Mouse (Mus musculus) neural tube, embryonic 15.5 days (tissue): ENCODE data around the gene Zfp385c. TPM values are rescaled to one million over a fixed set of nuclear protein-coding genes. Genes with fewer than 3 reads are reported as not detected.
A peak's percentile ranks its signal among the peaks of the same experiment; 100 is the strongest.

ENCODE experiments used
- ATAC-seq: fragments of 200-750 bp; cut with Nextera tagmentation; 2 replicates; pipeline ENCODE4 v1.8.0; 2017; ENCODE audit warnings: mild to moderate bottlenecking, moderate TSS enrichment, moderate library complexity; ENCODE audit not compliant: low FRiP score
- H3K27ac ChIP-seq: fragments of 300-500 bp; sonication (generic); replicated peaks from 2 replicates; pipeline ENCODE4 v1.5.1; 2015; ENCODE audit warnings: mild to moderate bottlenecking, inconsistent platforms
- H3K27me3 ChIP-seq: fragments of 300-500 bp; sonication (generic); replicated peaks from 2 replicates; pipeline ENCODE4 v1.6.1; 2015; ENCODE audit warnings: inconsistent platforms
- H3K36me3 ChIP-seq: fragments of 300-500 bp; sonication (generic); 2 replicates; pipeline ENCODE4 v1.6.1; 2015; ENCODE audit warnings: inconsistent platforms
- H3K4me1 ChIP-seq: fragments of 300-500 bp; sonication (generic); 2 replicates; pipeline ENCODE4 v1.6.1; 2015; ENCODE audit warnings: inconsistent platforms
- H3K4me2 ChIP-seq: fragments of 300-500 bp; sonication (generic); 2 replicates; pipeline ENCODE4 v1.6.1; 2015; ENCODE audit warnings: inconsistent platforms, mild to moderate bottlenecking, moderate library complexity
- H3K4me3 ChIP-seq: fragments of 300-500 bp; sonication (generic); replicated peaks from 2 replicates; pipeline ENCODE4 v1.5.1; 2015; ENCODE audit warnings: mild to moderate bottlenecking, inconsistent platforms
- H3K9ac ChIP-seq: fragments of 300-500 bp; sonication (generic); replicated peaks from 2 replicates; pipeline ENCODE4 v1.6.1; 2015; ENCODE audit warnings: mild to moderate bottlenecking, inconsistent platforms
- H3K9me3 ChIP-seq: fragments of 300-500 bp; sonication (generic); replicated peaks from 2 replicates; pipeline ENCODE4 v1.6.1; 2016; ENCODE audit warnings: inconsistent platforms
- WGBS: fragments of 180-500 bp; shearing (Covaris S2); methylation state at CpG from one replicate; pipeline ENCODE4 v1.1.7; 2015; ENCODE audit warnings: mixed read lengths; 5-methylcytosine and 5-hydroxymethylcytosine counted together
- polyA plus RNA-seq: library from polyadenylated mRNA; unstranded; fragments of >200 nt; fragmentation: Nextera tagmentation; extraction: Ambion mirVana; gene quantifications from 2 replicates; pipeline ENCODE4 v1.2.1, GENCODE M21; 2015

The Zfp385c gene
- polyA plus RNA-seq, 1 experiment from 2014 or later, result 0.77 TPM

- Histone ChIP-seq H3K9ac (no peak overlapping the region), H3K4me2 (no peak overlapping the region), H3K4me3 (no peak overlapping the region), H3K36me3 (peaks cover 23% of the 10 kb centered on the region), H3K9me3 (no peaks in the 10 kb centered on the region), H3K4me1 (peaks cover 10% of the 10 kb centered on the region), H3K27me3 (no peaks in the 10 kb centered on the region), H3K27ac (no peak overlapping the region)
- WGBS, result 84% methylated on average over 6 of the region's 6 CpGs
- no peak for ATAC-seq
Measured at GRCm38 (mm10) chr11:100728601-100729000, 36.3 kb upstream of the Zfp385c start.

GRCm38 (mm10) chr11:100727201-100727600, 34.9 kb upstream of the Zfp385c start:
- 95% methylated on average over 3 of the region's 3 CpGs for WGBS
- Histone ChIP-seq H3K27ac (no peak overlapping the region), H3K36me3 (peaks cover 16% of the 10 kb centered on the region), H3K4me1 (peaks cover 14% of the 10 kb centered on the region), H3K9ac (no peak overlapping the region), H3K4me2 (no peak overlapping the region), H3K27me3 (no peaks in the 10 kb centered on the region), H3K4me3 (no peak overlapping the region), H3K9me3 (no peaks in the 10 kb centered on the region)
- no peak for ATAC-seq

- ATAC-seq, result no peak
- 63% methylated on average over 5 of the region's 5 CpGs for WGBS
Measured at GRCm38 (mm10) chr11:100724919-100725512, 32.8 kb upstream of the Zfp385c start.

GRCm38 (mm10) chr11:100722493-100723028, 30.3 kb upstream of the Zfp385c start:
- no peak for ATAC-seq
- Histone ChIP-seq H3K9me3 (no peaks in the 10 kb centered on the region), H3K4me1 (peaks cover 39% of the 10 kb centered on the region), H3K9ac (no peak overlapping the region), H3K4me2 (no peak overlapping the region), H3K4me3 (no peak overlapping the region), H3K27me3 (no peaks in the 10 kb centered on the region), H3K36me3 (peaks cover 19% of the 10 kb centered on the region), H3K27ac (0 out of 2 replicates have a peak overlapping the region, but pooled peaks have one; percentile 14)
- 49% methylated on average over 2 of the region's 2 CpGs for WGBS

More at GRCm38 (mm10) chr11:100724919-100725512, 32.8 kb upstream of the Zfp385c start:
- Histone ChIP-seq H3K27ac (no peak overlapping the region), H3K27me3 (no peaks in the 10 kb centered on the region), H3K4me2 (no peak overlapping the region), H3K9me3 (no peaks in the 10 kb centered on the region), H3K36me3 (peaks cover 16% of the 10 kb centered on the region), H3K4me3 (no peak overlapping the region), H3K4me1 (peaks cover 35% of the 10 kb centered on the region), H3K9ac (no peak overlapping the region)

- H3K4me1 ChIP-seq, result peaks cover 39% of the 10 kb centered on the region
- H3K9ac ChIP-seq, result no peak overlapping the region
- no peak overlapping the region for H3K4me2 ChIP-seq
- peaks cover 24% of the 10 kb centered on the region for H3K36me3 ChIP-seq
- no peak overlapping the region for H3K4me3 ChIP-seq
- peak overlapping the region; percentile 14 for H3K27ac ChIP-seq
- no peaks in the 10 kb centered on the region for H3K27me3 ChIP-seq
- ATAC-seq, result no peak
- H3K9me3 ChIP-seq, result no peaks in the 10 kb centered on the region
- WGBS, result 71% methylated on average over 8 of the region's 8 CpGs
Measured at GRCm38 (mm10) chr11:100721776-100722492, 29.7 kb upstream of the Zfp385c start.

GRCm38 (mm10) chr11:100721254-100721653, 29.0 kb upstream of the Zfp385c start:
- H3K4me1 ChIP-seq, result peaks cover 39% of the 10 kb centered on the region
- no peaks in the 10 kb centered on the region for H3K27me3 ChIP-seq
- H3K4me2 ChIP-seq, result no peak overlapping the region
- no peak for ATAC-seq
- peaks cover 29% of the 10 kb centered on the region for H3K36me3 ChIP-seq
- H3K4me3 ChIP-seq, result no peak overlapping the region
- WGBS, result 64% methylated on average over 4 of the region's 4 CpGs
- H3K9ac ChIP-seq, result no peak overlapping the region
- no peaks in the 10 kb centered on the region for H3K9me3 ChIP-seq
- H3K27ac ChIP-seq, result peak overlapping the region; percentile 14

- no peaks in the 10 kb centered on the region for H3K27me3 ChIP-seq
- H3K4me3 ChIP-seq, result no peak overlapping the region
- no peak overlapping the region; the same call in none of the 2 replicates for H3K27ac ChIP-seq
- peaks cover 40% of the 10 kb centered on the region for H3K4me1 ChIP-seq
- no peak overlapping the region for H3K9ac ChIP-seq
- WGBS, result 81% methylated on average over 5 of the region's 5 CpGs
- no peak overlapping the region for H3K4me2 ChIP-seq
- H3K9me3 ChIP-seq, result no peaks in the 10 kb centered on the region
- ATAC-seq, result no peak
- H3K36me3 ChIP-seq, result peaks cover 38% of the 10 kb centered on the region
Measured at GRCm38 (mm10) chr11:100720345-100720744, 28.1 kb upstream of the Zfp385c start.

- H3K36me3 ChIP-seq, result peaks cover 40% of the 10 kb centered on the region
- H3K9me3 ChIP-seq, result no peaks in the 10 kb centered on the region
- H3K27ac ChIP-seq, result no peak overlapping the region; the same call in 1 of the 2 replicates
- no peak for ATAC-seq
- 88% methylated on average over 11 of the region's 11 CpGs for WGBS
- H3K9ac ChIP-seq, result no peak overlapping the region
- no peak overlapping the region for H3K4me2 ChIP-seq
- no peak overlapping the region for H3K4me3 ChIP-seq
- H3K27me3 ChIP-seq, result no peaks in the 10 kb centered on the region
- peaks cover 35% of the 10 kb centered on the region for H3K4me1 ChIP-seq
Measured at GRCm38 (mm10) chr11:100719893-100720292, 27.6 kb upstream of the Zfp385c start.

- no peak for ATAC-seq
- H3K36me3 ChIP-seq, result peaks cover 40% of the 10 kb centered on the region
- no peak overlapping the region for H3K27ac ChIP-seq
- 88% methylated on average over 3 of the region's 3 CpGs for WGBS
- H3K4me1 ChIP-seq, result peaks cover 31% of the 10 kb centered on the region
- no peak overlapping the region for H3K9ac ChIP-seq
- no peak overlapping the region for H3K4me3 ChIP-seq
- H3K9me3 ChIP-seq, result no peaks in the 10 kb centered on the region
- no peaks in the 10 kb centered on the region for H3K27me3 ChIP-seq
- H3K4me2 ChIP-seq, result no peak overlapping the region
Measured at GRCm38 (mm10) chr11:100719312-100719711, 27.1 kb upstream of the Zfp385c start.

GRCm38 (mm10) chr11:100718866-100719265, 26.6 kb upstream of the Zfp385c start:
- H3K36me3 ChIP-seq, result peaks cover 40% of the 10 kb centered on the region
- no peak for ATAC-seq
- no peak overlapping the region for H3K4me3 ChIP-seq
- no peak overlapping the region for H3K4me2 ChIP-seq
- WGBS, result 92% methylated on average over 4 of the region's 4 CpGs
- no peaks in the 10 kb centered on the region for H3K27me3 ChIP-seq
- H3K27ac ChIP-seq, result no peak overlapping the region
- no peak overlapping the region for H3K9ac ChIP-seq
- H3K9me3 ChIP-seq, result no peaks in the 10 kb centered on the region
- peaks cover 34% of the 10 kb centered on the region for H3K4me1 ChIP-seq

GRCm38 (mm10) chr11:100718462-100718861, 26.2 kb upstream of the Zfp385c start:
- no peaks in the 10 kb centered on the region for H3K9me3 ChIP-seq

GRCm38 (mm10) chr11:100716649-100717048, 24.4 kb upstream of the Zfp385c start:
- H3K36me3 ChIP-seq, result peaks cover 40% of the 10 kb centered on the region
- no peaks in the 10 kb centered on the region for H3K27me3 ChIP-seq
- no peak for ATAC-seq
- H3K9me3 ChIP-seq, result no peaks in the 10 kb centered on the region
- H3K27ac ChIP-seq, result no peak overlapping the region
- H3K4me3 ChIP-seq, result no peak overlapping the region
- 83% methylated on average over 3 of the region's 3 CpGs for WGBS
- no peak overlapping the region for H3K9ac ChIP-seq
- no peak overlapping the region for H3K4me2 ChIP-seq
- H3K4me1 ChIP-seq, result peaks cover 42% of the 10 kb centered on the region

More at GRCm38 (mm10) chr11:100718462-100718861, 26.2 kb upstream of the Zfp385c start:
- Histone ChIP-seq H3K4me3 (no peak overlapping the region), H3K9ac (no peak overlapping the region), H3K27ac (no peak overlapping the region), H3K27me3 (no peaks in the 10 kb centered on the region), H3K36me3 (peaks cover 40% of the 10 kb centered on the region), H3K4me1 (peaks cover 39% of the 10 kb centered on the region), H3K4me2 (no peak overlapping the region)
- 94% methylated on average over 7 of the region's 7 CpGs for WGBS
- no peak for ATAC-seq
